Mouse (Mus musculus) intestine, embryonic 15.5 days (tissue): Measurements from ENCODE around the gene Ryr1. TPM values are rescaled to one million over a fixed set of nuclear protein-coding genes. Genes with fewer than 3 reads are reported as not detected.
"Not testable (repeated sequence)": the region's sequence is repeated elsewhere in the genome, so short reads cannot be mapped to it uniquely, and the experiment has no call there.

Source experiments
- ATAC-seq: fragments of 200-750 bp; cut with Nextera tagmentation; 2 replicates; pipeline ENCODE4 v1.8.0; 2017; ENCODE audit warnings: moderate TSS enrichment, moderate library complexity
- H3K27ac ChIP-seq: fragments of 300-500 bp; sonication (generic); 2 replicates; pipeline ENCODE4 v1.5.1; 2015; ENCODE audit warnings: mild to moderate bottlenecking, inconsistent platforms
- H3K27me3 ChIP-seq: fragments of 300-500 bp; sonication (generic); replicated peaks from 2 replicates; pipeline ENCODE4 v1.6.1; 2015; ENCODE audit warnings: inconsistent platforms
- H3K36me3 ChIP-seq: fragments of 300-500 bp; sonication (generic); 2 replicates; pipeline ENCODE4 v1.6.1; 2015; ENCODE audit warnings: inconsistent platforms
- H3K4me1 ChIP-seq: fragments of 300-500 bp; sonication (generic); replicated peaks from 2 replicates; pipeline ENCODE4 v1.6.1; 2015; ENCODE audit warnings: inconsistent platforms
- H3K4me2 ChIP-seq: fragments of 300-500 bp; sonication (generic); replicated peaks from 2 replicates; pipeline ENCODE4 v1.6.1; 2015; ENCODE audit warnings: mild to moderate bottlenecking, inconsistent platforms
- H3K4me3 ChIP-seq: fragments of 300-500 bp; sonication (generic); replicated peaks from 2 replicates; pipeline ENCODE4 v1.5.1; 2015; ENCODE audit warnings: inconsistent platforms
- H3K9ac ChIP-seq: fragments of 300-500 bp; sonication (generic); 2 replicates; pipeline ENCODE4 v1.6.1; 2015; ENCODE audit warnings: inconsistent platforms
- H3K9me3 ChIP-seq: fragments of 300-500 bp; sonication (generic); 2 replicates; pipeline ENCODE4 v1.6.1; 2016; ENCODE audit warnings: inconsistent platforms
- WGBS: fragments of 180-500 bp; shearing (Covaris S2); methylation state at CpG from one replicate; pipeline ENCODE4 v1.1.7; 2015; 5-methylcytosine and 5-hydroxymethylcytosine counted together
- polyA plus RNA-seq: library from polyadenylated mRNA; unstranded; fragments of >200 nt; fragmentation: Nextera tagmentation; extraction: Ambion mirVana; gene quantifications from 2 replicates; pipeline ENCODE4 v1.2.1, GENCODE M21; 2015

Ryr1 gene
- polyA plus RNA-seq, 1 experiment from 2014 or later = 0.67 TPM

GRCm38 (mm10) chr7:29067758-29068157 is 57.2 kb downstream of the Ryr1 start:
- Histone ChIP-seq H3K27ac (no peak overlapping the region), H3K4me2 (peak overlapping the region; percentile 31), H3K4me3 (no peak overlapping the region), H3K9ac (no peak overlapping the region), H3K36me3 (no peaks in the 10 kb centered on the region), H3K27me3 (peaks cover 14% of the 10 kb centered on the region), H3K4me1 (peaks cover 12% of the 10 kb centered on the region), H3K9me3 (no peaks in the 10 kb centered on the region)
- peak; percentile 82 for ATAC-seq
- WGBS = 10% methylated on average over 15 of the region's 15 CpGs

GRCm38 (mm10) chr7:29063476-29063875 is 61.5 kb downstream of the Ryr1 start:
- not testable (repeated sequence) for H3K9me3 ChIP-seq, H3K9ac ChIP-seq, H3K27me3 ChIP-seq, H3K36me3 ChIP-seq, ATAC-seq, H3K4me2 ChIP-seq, H3K4me3 ChIP-seq, H3K27ac ChIP-seq, H3K4me1 ChIP-seq
- WGBS = 64% methylated on average over 7 of the region's 7 CpGs

GRCm38 (mm10) chr7:29061522-29062037 is 63.4 kb downstream of the Ryr1 start:
- 13% methylated on average over 19 of the region's 19 CpGs for WGBS
- Histone ChIP-seq H3K4me2 (peak overlapping the region; percentile 37), H3K9ac (no peak overlapping the region), H3K27me3 (no peaks in the 10 kb centered on the region), H3K9me3 (no peaks in the 10 kb centered on the region), H3K27ac (no peak overlapping the region), H3K36me3 (no peaks in the 10 kb centered on the region), H3K4me1 (no peaks in the 10 kb centered on the region), H3K4me3 (peak overlapping the region; percentile 10; the same call in 1 of the 2 replicates)
- no peak for ATAC-seq

GRCm38 (mm10) chr7:29059445-29059844 is 65.5 kb downstream of the Ryr1 start:
- H3K4me3 ChIP-seq = no peak overlapping the region
- WGBS = 81% methylated on average over 19 of the region's 19 CpGs
- no peaks in the 10 kb centered on the region for H3K4me1 ChIP-seq
- H3K36me3 ChIP-seq = no peaks in the 10 kb centered on the region
- no peaks in the 10 kb centered on the region for H3K9me3 ChIP-seq
- no peak overlapping the region for H3K27ac ChIP-seq
- no peak overlapping the region for H3K4me2 ChIP-seq
- no peak overlapping the region for H3K9ac ChIP-seq
- 0 out of 2 replicates have a peak, but pooled peaks cover 6% of the 10 kb centered on the region for H3K27me3 ChIP-seq
- no peak; the same call in 1 of the 2 replicates for ATAC-seq

GRCm38 (mm10) chr7:29052821-29053220 is 72.2 kb downstream of the Ryr1 start:
- Histone ChIP-seq H3K9me3 (no peaks in the 10 kb centered on the region), H3K36me3 (no peaks in the 10 kb centered on the region), H3K4me3 (0 out of 2 replicates have a peak overlapping the region, but pooled peaks have one; percentile 6), H3K4me1 (0 out of 2 replicates have a peak, but pooled peaks cover 8% of the 10 kb centered on the region), H3K27ac (no peak overlapping the region), H3K27me3 (peaks cover 30% of the 10 kb centered on the region), H3K4me2 (peak overlapping the region; percentile 51), H3K9ac (no peak overlapping the region)
- peak; percentile 81 for ATAC-seq
- WGBS = 4% methylated on average over 19 of the region's 19 CpGs

GRCm38 (mm10) chr7:29050797-29051196 is 74.2 kb downstream of the Ryr1 start:
- H3K9me3 ChIP-seq = no peaks in the 10 kb centered on the region
- no peak for ATAC-seq
- no peak overlapping the region for H3K9ac ChIP-seq
- H3K4me3 ChIP-seq = no peak overlapping the region
- 0 out of 2 replicates have a peak, but pooled peaks cover 8% of the 10 kb centered on the region for H3K4me1 ChIP-seq
- H3K4me2 ChIP-seq = no peak overlapping the region
- 28% methylated on average over 2 of the region's 2 CpGs for WGBS
- H3K36me3 ChIP-seq = no peaks in the 10 kb centered on the region
- H3K27me3 ChIP-seq = peaks cover 30% of the 10 kb centered on the region
- H3K27ac ChIP-seq = no peak overlapping the region

- WGBS = 82% methylated on average over 11 of the region's 11 CpGs
- H3K4me2 ChIP-seq = no peak overlapping the region
- no peaks in the 10 kb centered on the region for H3K9me3 ChIP-seq
- peaks cover 21% of the 10 kb centered on the region for H3K27me3 ChIP-seq
- no peak overlapping the region for H3K4me3 ChIP-seq
- no peak overlapping the region for H3K9ac ChIP-seq
- H3K36me3 ChIP-seq = no peaks in the 10 kb centered on the region
- no peak for ATAC-seq
- H3K27ac ChIP-seq = no peak overlapping the region
- peaks cover 24% of the 10 kb centered on the region; the same call in 1 of the 2 replicates for H3K4me1 ChIP-seq
These were observed 76.4 kb downstream of the Ryr1 start for GRCm38 (mm10) chr7:29048615-29049014.

- Histone ChIP-seq H3K27me3 (peaks cover 16% of the 10 kb centered on the region), H3K4me1 (peaks cover 28% of the 10 kb centered on the region), H3K36me3 (no peaks in the 10 kb centered on the region), H3K4me2 (no peak overlapping the region), H3K9ac (no peak overlapping the region), H3K9me3 (no peaks in the 10 kb centered on the region), H3K4me3 (no peak overlapping the region), H3K27ac (no peak overlapping the region)
- no peak for ATAC-seq
- WGBS = 78% methylated on average over 3 of the region's 3 CpGs
These were observed 76.9 kb downstream of the Ryr1 start for GRCm38 (mm10) chr7:29048070-29048469.

- H3K4me3 ChIP-seq = no peak overlapping the region
- H3K9me3 ChIP-seq = no peaks in the 10 kb centered on the region
- no peak overlapping the region for H3K27ac ChIP-seq
- 5% methylated on average over 12 of the region's 12 CpGs for WGBS
- no peaks in the 10 kb centered on the region for H3K36me3 ChIP-seq
- H3K4me2 ChIP-seq = no peak overlapping the region
- no peak overlapping the region for H3K9ac ChIP-seq
- H3K27me3 ChIP-seq = 0 out of 2 replicates have a peak, but pooled peaks cover 3% of the 10 kb centered on the region
- ATAC-seq = no peak; the same call in 1 of the 2 replicates
- peaks cover 24% of the 10 kb centered on the region for H3K4me1 ChIP-seq
These were observed 78.4 kb downstream of the Ryr1 start for GRCm38 (mm10) chr7:29046533-29046932.

- Histone ChIP-seq H3K9ac (no peak overlapping the region), H3K9me3 (no peaks in the 10 kb centered on the region), H3K4me3 (no peak overlapping the region), H3K4me1 (peaks cover 32% of the 10 kb centered on the region), H3K27ac (no peak overlapping the region), H3K4me2 (no peak overlapping the region), H3K27me3 (0 out of 2 replicates have a peak, but pooled peaks cover 3% of the 10 kb centered on the region), H3K36me3 (no peaks in the 10 kb centered on the region)
- ATAC-seq = no peak
- 60% methylated on average over 9 of the region's 9 CpGs for WGBS
These were observed 80.7 kb downstream of the Ryr1 start for GRCm38 (mm10) chr7:29044302-29044701.

- 40% methylated on average over 11 of the region's 11 CpGs for WGBS
- Histone ChIP-seq H3K27me3 (0 out of 2 replicates have a peak, but pooled peaks cover 3% of the 10 kb centered on the region), H3K27ac (peak overlapping the region; percentile 64), H3K4me3 (no peak overlapping the region), H3K36me3 (no peaks in the 10 kb centered on the region), H3K4me1 (peaks cover 32% of the 10 kb centered on the region), H3K9me3 (no peaks in the 10 kb centered on the region), H3K4me2 (peak overlapping the region; percentile 22), H3K9ac (no peak overlapping the region)
- 0 out of 2 replicates have a peak, but pooled peaks have one; percentile 1 for ATAC-seq
These were observed 81.3 kb downstream of the Ryr1 start for GRCm38 (mm10) chr7:29043674-29044057.

- 29% methylated on average over 19 of the region's 19 CpGs for WGBS
- Histone ChIP-seq H3K4me2 (peak overlapping the region; percentile 22), H3K4me1 (peaks cover 32% of the 10 kb centered on the region), H3K9ac (no peak overlapping the region), H3K27me3 (0 out of 2 replicates have a peak, but pooled peaks cover 3% of the 10 kb centered on the region), H3K36me3 (no peaks in the 10 kb centered on the region), H3K4me3 (no peak overlapping the region), H3K9me3 (no peaks in the 10 kb centered on the region), H3K27ac (peak overlapping the region; percentile 78)
- peak; percentile 34 for ATAC-seq
These were observed 81.8 kb downstream of the Ryr1 start for GRCm38 (mm10) chr7:29043016-29043673.
